Mouse (Mus musculus): ENCODE data around the gene Actr1a. TPM values are rescaled to one million over a fixed set of nuclear protein-coding genes. Genes with fewer than 3 reads are reported as not detected.
A peak's percentile ranks its signal among the peaks of the same experiment; 100 is the strongest.

The Actr1a gene
- polyA plus RNA-seq, 1 experiment from 2014 or later, result 168 TPM

GRCm38 (mm10) chr19:46327531-46328064 lies 68.0 kb downstream of the Actr1a start:
- Histone ChIP-seq H3K27ac (peak overlapping the region; percentile 83; the same call in 1 of the 2 replicates), H3K9me3 (replicated peaks) (no peaks in the 10 kb centered on the region), H3K36me3 (peaks cover 20% of the 10 kb centered on the region), H3K4me1 (peaks cover 40% of the 10 kb centered on the region), H3K27me3 (ENCODE audit: low read depth, poor library complexity, severe bottlenecking) (peaks cover 65% of the 10 kb centered on the region), H3K4me3 (peak overlapping the region; percentile 69)
- WGBS, result 32% methylated on average over 14 of the region's 14 CpGs
- no peak for DNase-seq (ENCODE audit: low spot score)

MicroRNAs within 50 kb of the gene (microRNA counts, 519-probe panel; counts per million panel counts)
- 684 counts per million, percentile 72 among the panel's probes with 10 or more counts for microRNA mmu-miR-146b

Small RNAs within 50 kb of the gene (microRNA-seq; reads per million reads assigned to microRNA genes)
- gene Mir146b, result not detected

Other genes starting within 250 kb of the Actr1a start
- gene Pitx3, start 247.4 kb downstream of the Actr1a start, polyA plus RNA-seq (2016; fragmentation: Nextera tagmentation; extraction: Ambion mirVana), result 0.59 and 2.1 TPM in 2 replicates
- 39.5 and 47.8 TPM in 2 replicates for gene Gbf1, start 243.2 kb downstream of the Actr1a start, polyA plus RNA-seq (2016; fragmentation: Nextera tagmentation; extraction: Ambion mirVana)
- 4.5 and 5.8 TPM in 2 replicates for gene Nfkb2, start 91.4 kb downstream of the Actr1a start, polyA plus RNA-seq (2016; fragmentation: Nextera tagmentation; extraction: Ambion mirVana)
- 1.4 and 1.8 TPM in 2 replicates for gene Psd, start 68.6 kb downstream of the Actr1a start, polyA plus RNA-seq (2016; fragmentation: Nextera tagmentation; extraction: Ambion mirVana)
- 12.2 and 13.0 TPM in 2 replicates for gene Fbxl15, start 67.6 kb downstream of the Actr1a start, polyA plus RNA-seq (2016; fragmentation: Nextera tagmentation; extraction: Ambion mirVana)
- 150 and 183 TPM in 2 replicates for gene Cuedc2, start 57.0 kb downstream of the Actr1a start, polyA plus RNA-seq (2016; fragmentation: Nextera tagmentation; extraction: Ambion mirVana)
- gene Mfsd13a, start 54.6 kb downstream of the Actr1a start, polyA plus RNA-seq (2016; fragmentation: Nextera tagmentation; extraction: Ambion mirVana), result 7.7 and 8.1 TPM in 2 replicates
- 1.3 and 1.8 TPM in 2 replicates for gene 2310034G01Rik, start 45.4 kb downstream of the Actr1a start, polyA plus RNA-seq (2016; fragmentation: Nextera tagmentation; extraction: Ambion mirVana)
- gene Sufu, start 1.1 kb upstream of the Actr1a start, polyA plus RNA-seq (2016; fragmentation: Nextera tagmentation; extraction: Ambion mirVana), result 53.8 and 58.5 TPM in 2 replicates
- gene Trim8, start 106.0 kb upstream of the Actr1a start, polyA plus RNA-seq (2016; fragmentation: Nextera tagmentation; extraction: Ambion mirVana), result 13.0 and 15.2 TPM in 2 replicates
- 164 and 173 TPM in 2 replicates for gene Arl3, start 177.4 kb upstream of the Actr1a start, polyA plus RNA-seq (2016; fragmentation: Nextera tagmentation; extraction: Ambion mirVana)
- 19.0 and 21.7 TPM in 2 replicates for gene Sfxn2, start 177.6 kb upstream of the Actr1a start, polyA plus RNA-seq (2016; fragmentation: Nextera tagmentation; extraction: Ambion mirVana)
- 49.8 and 52.3 TPM in 2 replicates for gene Wbp1l, start 203.3 kb upstream of the Actr1a start, polyA plus RNA-seq (2016; fragmentation: Nextera tagmentation; extraction: Ambion mirVana)